Mouse (Mus musculus) ovary, adult 18-20 months (tissue): ENCODE measurements around the gene Plcl2.
"Not testable (repeated sequence)": the region's sequence is repeated elsewhere in the genome, so short reads cannot be mapped to it uniquely, and the experiment has no call there.

Experiments used
- DNase-seq: peaks from one replicate; pipeline ENCODE4 v3.0.0; 2022; ENCODE audit warnings: low spot score, mixed read lengths

Plcl2 gene

DNA sequence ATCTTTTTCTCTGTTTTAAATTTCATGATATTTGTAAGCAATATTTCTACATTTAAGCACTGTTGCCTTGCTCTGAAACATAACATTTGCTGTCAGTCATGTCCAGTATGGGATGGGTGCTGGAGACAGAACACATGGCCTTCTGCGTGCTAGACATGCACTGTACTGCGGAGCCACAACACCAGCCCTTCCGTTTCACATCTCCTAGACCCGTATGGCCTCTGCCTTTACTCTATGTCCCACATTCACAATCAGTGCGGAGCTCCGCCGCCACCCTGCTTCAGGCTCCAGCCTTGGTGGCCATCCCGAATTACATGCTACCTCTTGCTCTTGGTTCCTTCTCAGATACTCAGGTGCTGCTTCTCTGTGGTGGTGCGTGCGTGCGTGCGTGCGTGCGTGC, 168.1 kb downstream of the Plcl2 start:
- DNase-seq: no peak

DNA sequence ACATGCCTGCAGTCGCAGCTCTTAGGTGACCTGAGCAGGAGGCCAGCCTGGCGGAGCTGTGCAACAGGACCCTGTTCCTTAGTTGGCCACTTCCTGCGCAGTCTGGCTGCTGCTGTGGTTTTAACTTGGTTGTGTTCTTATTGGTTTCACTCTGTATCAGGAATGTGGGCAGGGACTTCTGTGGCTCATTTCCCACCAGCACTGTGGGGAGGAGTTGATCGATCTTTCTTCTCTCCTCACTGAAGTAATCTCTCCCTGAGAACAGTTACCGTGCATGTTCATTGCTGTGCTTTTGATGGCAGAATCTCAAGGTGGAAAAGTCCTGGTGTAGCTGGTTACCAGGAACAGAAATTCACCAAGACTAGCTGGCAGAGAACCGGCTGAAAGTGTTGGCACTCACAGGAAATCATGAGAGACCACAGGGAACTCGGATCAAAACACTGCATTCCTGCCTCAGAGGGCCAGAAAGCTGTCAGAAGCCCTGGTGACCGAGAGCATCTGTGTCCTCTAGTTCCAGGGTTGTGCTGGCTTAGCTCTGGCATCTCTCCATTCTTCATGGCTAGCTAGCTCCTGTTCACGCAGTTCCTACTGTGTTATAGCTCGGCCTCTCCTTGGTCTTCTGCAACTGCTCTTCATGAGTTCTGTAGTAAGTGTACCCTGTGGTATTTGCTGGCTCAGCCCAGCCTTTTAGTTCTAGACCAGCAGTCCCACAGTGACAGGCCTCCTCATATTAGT, 168.9 kb downstream of the Plcl2 start:
- peak; percentile 37 for DNase-seq

DNA sequence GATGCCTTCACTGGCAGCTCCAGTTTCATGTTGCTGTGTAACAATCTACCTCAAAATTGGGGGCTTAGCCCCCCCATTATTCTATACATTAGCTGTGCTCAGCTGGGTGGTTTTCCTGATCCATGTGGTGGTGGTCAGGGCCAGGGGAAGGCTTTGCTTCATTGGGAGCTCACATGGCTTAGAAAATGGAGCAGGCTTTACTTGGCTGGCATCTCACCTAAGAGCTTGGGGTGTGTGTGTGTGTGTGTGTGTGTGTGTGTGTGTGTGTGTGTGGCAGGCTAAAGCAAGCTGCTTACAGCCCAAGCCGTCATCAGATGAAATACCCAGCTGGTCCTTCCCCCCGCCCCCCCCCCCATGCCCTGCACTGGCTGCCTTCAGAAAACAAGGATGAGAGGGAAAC, 169.5 kb downstream of the Plcl2 start:
- no peak for DNase-seq

DNA sequence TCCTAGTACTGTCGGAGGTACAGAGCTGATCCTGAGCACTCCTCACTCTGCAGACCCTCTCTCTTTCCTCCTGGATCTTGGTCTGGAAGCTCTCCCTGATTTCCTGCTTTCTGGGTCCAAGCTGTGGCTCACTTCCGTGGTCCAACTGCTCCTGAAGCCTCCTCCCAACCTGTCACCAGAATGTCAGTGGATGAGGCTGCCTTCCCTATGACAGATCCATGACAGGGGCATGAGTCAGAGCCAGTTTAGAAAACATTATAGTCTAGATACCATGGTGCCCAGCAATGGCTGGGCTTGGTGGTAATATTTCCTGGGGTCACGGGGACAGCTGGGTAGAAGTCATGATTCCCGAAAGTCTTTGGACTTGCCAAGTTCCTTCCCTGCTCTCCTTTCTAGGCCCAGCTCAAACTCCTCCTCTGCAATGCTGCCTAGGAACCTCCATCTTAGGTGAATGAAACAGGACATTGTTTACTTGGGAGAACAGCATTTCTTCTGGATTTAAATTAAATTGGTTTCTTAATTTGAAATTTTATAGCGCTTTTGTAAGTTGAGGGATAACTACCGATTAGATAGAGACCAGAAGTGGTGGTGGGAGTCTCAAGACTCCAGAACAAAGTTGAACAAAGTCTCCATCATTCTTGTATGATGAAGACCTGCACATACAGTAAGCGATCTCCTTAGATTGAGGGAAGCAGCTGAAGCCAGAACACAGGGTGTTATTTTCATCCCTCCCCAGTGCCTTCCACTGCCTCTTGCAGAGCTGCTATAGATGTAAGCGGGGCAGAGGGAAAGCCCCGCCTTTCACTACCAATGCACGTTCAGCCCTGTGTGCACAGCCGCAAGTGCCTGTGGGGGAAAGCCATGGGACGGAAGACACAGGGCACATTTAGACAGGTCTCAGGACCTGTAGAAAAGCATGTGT, 170.7 kb downstream of the Plcl2 start:
- DNase-seq: no peak

DNA sequence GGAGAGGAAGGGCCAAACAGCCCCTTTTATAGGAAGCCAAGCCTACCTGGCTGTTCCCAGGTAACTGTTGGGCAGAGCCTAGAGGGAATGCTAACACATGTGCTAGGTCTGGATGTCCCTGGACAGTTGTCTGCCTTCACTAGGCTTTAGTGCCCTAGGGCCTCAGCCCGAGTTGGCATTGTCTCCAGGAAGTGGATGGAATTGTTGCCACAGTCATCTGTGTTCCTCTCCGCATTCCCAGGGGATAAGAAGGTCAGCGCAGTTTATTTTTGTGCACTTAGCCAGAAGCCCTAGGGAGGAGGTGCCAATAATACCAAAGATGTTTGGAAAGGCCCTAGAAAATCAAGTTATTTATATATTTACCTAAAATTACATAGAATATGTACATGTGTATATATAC, 173.5 kb downstream of the Plcl2 start:
- DNase-seq: no peak

DNA sequence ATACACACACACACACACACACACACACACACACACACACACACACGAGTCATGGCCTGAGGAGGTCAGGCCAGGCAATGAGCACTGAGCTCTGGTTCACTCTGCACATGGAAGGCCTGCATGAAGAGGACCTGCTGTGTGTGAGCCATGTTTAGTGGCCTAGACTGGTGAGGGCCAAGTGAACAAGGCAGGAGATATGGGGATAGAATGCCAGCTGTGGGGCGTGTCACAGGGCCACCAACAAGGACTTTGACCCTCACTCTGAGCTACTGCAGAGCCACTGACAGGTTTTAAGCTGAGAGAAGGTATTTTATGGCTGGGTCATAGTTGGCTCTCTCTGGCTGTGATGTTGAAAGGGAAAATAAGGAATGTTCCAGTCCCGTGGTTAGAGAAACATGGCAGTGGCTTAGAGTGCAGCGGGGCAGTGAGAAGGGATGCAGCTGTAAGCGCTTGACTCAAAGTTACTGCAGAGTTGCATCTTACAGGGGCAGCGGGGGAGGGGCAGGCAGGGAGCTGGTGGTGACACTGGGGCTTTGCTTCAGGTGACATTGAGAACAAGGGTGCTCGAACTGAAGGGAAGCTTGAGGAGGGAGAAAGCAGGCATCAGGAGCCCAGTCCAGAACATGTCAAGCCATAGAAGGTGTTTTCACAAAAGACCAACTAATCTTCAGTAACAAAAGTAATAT, 175.9 kb downstream of the Plcl2 start:
- no peak for DNase-seq

DNA sequence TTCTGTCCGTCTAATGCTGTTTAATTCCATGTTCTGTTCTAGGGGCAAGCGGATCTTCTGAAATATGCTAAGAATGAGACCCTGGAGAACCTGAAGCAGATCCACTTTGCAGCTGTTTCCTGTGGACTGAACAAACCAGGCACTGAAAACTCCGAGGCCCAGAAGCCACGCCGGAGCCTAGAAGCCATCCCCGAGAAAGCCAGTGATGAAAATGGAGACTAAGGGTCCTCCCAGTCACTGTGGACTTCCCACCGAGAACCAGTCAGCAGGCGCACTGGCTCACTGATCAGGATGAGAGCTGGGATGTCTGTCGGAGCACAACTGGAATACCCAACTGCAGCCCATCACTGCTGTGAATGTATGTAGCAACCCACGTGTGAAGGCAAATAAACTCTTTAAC, 178.5 kb downstream of the Plcl2 start:
- no peak for DNase-seq

DNA sequence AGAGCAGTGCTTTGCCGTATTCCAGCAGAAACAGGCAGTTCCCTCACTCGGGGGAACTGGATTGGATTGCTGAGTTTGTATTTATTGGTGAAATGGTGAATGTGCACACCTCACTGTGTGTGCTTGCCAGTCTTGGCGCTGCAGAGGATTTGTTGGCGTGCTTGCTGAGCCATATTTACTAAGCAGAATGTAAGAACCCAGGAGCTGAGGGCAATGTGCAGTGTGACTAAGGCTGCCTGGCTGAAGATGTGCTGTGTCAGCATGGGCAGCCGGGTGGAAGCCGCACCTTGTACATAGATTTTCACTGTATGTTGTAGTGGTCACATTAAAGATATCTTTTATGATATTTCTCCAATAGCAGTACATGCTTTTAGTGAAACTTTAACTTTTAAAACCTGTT, 178.9 kb downstream of the Plcl2 start:
- DNase-seq: no peak

DNA sequence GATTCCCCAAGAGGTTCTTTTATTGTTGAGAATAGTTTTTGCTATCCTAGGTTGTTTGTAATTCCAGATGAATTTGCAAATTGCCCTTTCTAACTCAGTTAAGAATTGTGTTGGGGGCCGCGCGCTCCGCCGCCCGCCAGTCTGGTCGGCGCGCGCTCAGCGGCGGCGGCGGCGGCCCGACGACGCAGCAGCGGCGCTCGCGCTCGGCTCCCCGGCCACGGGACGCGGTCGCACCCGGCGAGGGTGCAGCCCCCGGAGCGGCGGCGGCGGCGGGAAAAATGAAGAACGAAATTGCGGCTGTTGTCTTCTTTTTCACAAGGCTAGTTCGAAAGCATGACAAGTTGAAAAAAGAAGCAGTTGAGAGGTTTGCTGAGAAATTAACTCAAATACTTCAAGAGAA, 189.2 kb downstream of the Plcl2 start:
- DNase-seq: not testable (repeated sequence)

DNA sequence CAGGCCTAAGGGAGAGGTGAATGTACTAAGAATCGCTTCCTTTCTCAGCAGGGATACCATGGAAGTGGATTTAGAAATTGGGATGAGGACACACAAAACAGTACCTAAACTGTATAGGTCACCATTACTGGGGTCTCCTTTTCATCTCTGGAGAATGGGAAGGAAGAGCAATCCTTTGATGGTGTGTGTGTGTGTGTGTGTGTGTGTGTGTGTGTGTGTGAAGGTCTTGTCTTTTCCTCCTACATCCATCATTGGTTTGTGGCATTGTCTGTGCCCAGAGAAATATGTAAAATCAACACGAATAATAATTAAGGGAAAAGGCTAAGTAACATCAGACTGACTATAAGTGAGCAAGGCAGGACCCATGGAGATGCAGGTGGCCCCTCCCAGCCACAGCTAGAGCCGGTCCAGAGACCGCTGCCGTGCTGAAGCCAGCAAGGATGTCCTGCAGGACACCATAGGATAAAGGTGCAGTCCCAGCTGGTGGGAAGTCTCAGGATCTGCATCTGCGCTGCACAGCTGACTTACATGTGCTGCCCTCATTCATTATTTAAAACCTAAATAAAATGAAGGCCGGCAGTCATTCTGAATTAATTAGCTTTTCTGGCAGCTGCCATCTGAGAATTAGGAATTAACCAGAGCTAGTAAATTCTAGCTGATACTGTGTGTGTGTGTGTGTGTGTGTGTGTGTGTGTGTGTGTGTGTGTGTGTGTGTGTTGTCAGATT, 201.5 kb downstream of the Plcl2 start:
- no peak for DNase-seq

DNA sequence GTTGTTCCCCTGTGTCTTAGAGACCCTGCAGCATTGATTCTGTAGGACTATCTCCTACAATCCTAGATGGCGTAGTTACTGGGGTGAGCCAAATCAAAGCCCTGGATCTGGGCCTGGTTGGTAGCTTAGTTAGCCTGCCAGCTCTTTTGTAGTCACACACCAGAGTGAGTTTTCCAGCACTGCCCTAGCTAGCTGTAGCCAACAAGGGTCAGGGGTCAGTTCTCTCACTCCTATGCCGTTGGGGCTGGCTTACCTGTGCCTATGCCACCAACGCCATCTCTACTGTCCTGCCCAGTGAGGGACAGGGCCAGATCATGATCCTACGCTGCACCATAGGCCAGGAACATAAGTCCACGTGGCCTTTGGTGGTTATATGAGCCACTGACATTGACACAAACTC, 208.4 kb downstream of the Plcl2 start:
- DNase-seq: no peak

DNA sequence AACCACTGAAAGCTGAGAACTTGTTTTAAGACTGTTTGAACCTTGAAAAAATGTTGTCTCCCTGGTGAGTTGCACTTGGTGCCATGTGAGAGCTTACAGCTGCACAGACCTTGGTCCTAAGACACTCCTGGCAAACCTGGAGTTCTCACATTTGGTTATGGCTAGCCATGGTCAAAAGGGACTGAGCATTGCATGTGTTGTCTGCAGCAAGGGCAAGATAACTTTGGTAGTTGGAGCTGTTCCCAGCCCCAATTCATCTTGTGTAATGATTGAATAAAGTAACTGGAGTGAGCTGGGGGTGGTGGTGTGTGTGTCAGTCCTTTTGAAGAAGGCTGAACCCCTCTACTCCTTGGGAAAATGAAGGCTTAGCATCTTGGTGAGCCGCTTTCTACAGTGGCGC, 215.2 kb downstream of the Plcl2 start:
- DNase-seq: peak; percentile 28

DNA sequence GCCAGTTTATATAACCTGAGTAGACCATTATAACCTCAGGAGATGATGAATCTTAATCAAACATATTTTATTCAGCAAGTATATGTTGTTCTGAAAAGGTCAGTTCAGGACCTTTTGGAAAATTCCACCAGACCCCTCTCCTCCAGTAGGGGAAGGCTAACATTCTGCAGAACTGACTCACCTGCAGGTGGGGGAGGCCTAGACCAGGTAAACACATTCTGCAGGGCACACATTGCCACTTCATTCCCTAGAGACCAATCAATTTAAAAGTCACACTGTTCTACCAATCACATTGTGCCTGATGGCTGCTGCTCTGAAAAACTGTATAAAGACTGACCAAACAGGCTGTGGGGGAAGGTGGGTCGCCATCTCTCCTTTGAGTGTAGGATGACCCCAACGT, 217.1 kb downstream of the Plcl2 start:
- no peak for DNase-seq

DNA sequence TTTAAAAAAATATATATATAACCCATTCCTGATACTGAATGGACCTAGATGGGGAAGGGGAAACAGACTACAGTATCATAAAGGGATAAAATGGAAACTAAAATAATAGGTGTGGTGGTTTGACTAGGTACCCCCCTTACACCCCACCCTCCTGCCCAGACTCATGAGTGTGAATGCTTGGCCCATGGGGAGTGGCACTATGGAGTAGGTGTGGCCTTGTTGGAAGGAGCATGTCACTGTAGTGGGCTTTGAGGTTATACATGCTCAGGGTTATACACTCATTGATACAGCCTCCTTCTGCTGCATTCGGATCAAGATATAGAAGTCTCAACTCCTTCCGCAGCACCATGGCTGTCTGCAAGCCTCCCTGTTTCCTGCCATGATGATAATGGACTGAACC, 219.8 kb downstream of the Plcl2 start:
- DNase-seq: no peak

DNA sequence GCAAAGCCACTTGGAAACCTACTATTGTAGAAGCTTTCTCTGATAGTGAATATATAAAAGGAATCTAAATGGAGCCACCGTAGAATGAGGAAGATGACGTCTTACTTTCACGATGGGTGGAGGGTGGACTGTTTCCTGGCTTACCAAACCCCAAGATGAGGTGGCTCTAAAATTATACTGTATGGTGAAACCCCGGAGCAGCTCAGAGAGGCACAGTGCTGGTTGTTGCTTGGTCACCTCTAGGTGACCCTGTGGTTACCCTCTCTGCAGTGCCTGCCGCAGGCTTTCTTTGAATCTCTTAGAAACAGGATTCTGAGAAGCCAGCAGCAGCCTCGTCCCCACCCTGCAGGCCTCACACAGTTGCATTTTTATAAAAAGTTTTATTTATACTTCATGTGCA, 220.4 kb downstream of the Plcl2 start:
- DNase-seq: no peak

DNA sequence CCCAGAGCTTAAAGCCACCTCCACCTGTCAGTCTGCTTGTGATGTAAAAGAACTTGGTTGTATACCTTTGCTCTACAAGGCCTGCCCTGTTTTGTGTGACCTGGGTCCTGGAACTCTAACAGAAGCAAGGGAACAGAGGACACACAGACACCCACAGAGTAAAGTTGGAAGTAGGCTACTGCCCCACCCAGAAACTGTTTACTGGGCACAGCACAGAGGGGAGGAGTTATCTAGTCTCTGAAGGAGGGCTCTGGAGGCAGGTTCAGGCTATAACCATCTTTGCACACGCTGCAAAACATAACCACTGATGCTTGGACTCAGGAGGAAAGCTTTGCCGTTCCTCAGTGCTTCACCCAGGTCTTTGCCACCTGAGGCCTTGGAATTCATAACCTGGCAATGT, 221.7 kb downstream of the Plcl2 start:
- DNase-seq: no peak

DNA sequence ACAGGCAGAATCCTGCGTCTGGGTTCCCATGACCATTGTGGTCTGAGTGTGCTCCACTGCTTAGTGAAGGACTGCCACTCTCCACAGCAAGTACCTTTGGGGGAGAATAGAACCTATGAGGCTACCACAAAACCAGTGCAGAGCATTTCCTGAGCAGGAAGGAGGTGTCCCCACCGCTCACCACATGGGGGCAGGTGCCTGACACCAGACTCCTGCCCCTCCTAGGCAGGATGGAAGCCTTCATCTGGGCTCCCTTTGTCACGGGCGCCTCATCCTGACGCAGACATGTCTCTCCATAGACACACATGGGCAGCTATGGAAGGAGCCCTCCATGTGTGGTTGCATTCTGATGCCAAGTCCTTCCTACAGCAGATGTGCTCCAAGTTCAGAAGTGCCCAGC, 222.7 kb downstream of the Plcl2 start:
- DNase-seq: no peak

DNA sequence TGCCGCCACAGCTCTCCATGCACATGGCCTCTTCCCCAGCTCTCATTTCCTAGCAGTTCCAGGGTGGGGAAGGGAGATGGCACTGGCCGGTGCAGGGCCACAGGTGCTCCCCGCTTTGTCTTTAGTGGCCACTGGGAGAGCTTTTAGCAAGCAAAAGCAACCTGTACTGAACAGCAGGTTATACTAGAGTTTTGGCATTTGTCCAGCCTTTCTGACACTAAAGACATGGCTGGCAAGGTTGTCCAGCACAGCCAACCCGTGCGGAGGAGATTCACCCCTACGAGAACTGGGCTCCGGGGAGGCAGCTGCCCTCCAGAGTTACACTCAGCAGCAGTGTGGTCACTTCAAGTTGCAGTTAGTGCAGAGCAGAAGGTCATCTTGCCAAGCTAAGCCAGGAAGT, 224.2 kb downstream of the Plcl2 start:
- no peak for DNase-seq

DNA sequence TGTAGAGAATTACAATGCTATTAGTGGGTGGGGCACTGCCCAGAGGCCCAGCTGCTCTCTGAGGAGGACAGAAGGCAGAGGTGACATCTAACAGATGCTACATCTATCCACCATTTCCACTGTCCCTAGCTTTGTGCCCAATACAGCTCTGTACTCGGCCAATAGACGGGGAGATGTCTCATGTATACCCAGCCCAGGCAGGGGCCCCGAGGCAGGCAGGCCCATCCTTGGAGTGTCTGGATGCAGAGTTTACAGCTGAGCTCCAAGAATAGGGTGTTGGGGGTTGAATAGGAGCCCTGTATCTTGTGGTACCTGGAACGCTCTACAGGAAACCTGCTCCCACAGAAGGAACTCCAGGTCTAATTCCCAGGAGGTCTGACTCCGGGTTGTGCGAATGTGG, 225.6 kb downstream of the Plcl2 start:
- no peak for DNase-seq

DNA sequence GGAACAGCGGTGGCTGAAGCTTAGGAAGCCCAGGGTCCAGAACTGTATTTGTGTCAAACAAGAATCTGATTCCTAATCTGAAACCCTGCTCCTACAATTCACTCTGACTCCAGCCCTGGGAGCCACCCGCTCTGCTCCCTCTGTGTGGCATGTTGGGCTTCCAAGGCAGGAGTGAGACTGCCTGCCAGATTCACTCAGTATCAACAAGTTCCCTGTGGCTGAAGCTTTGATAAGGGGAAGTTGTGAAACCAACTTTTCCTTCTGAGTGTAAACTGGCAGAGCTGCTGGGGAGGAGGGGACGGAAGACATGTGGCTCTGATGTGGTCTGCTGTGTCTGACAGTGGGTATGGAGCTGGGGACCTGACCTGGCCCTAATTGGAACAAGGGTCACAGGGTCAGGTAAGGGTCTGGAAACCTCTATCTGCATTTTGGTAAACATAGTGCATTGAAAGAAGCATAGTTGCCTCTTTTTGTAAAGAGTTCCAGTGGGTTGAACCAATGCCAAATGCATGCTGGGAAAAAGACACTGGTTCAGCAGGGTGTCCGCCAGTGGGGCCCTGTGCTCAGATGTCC, 226.3 kb downstream of the Plcl2 start:
- peak; percentile 51 for DNase-seq

DNA sequence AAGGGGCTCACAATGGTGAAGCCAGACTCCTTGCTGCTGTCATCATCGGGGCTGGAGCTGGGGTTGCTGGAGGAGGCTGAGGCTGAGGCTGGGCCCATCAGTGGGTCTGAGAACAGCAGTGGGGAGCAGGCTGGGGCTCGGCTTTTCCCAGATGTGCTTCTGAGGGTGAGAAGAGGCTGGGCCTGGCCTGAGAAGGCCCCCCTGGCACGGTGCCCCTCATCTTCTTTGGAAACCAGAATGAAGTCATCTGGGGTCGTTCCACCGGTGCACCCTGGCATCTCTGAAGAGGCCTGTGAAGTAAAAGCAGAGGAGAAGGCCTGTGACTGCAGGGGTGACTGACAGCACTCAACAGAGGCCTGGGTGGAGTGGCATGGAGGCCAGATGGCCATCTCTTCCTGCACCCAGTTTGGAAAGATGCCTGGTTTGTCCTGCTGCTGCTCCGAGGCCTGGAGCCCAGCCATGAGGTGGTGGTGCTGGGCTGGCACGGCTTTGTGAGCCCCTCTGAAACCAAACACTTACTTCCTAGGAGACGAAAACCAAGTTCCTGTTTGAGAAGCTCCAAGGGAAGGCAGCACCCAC, 226.8 kb downstream of the Plcl2 start:
- no peak for DNase-seq

DNA sequence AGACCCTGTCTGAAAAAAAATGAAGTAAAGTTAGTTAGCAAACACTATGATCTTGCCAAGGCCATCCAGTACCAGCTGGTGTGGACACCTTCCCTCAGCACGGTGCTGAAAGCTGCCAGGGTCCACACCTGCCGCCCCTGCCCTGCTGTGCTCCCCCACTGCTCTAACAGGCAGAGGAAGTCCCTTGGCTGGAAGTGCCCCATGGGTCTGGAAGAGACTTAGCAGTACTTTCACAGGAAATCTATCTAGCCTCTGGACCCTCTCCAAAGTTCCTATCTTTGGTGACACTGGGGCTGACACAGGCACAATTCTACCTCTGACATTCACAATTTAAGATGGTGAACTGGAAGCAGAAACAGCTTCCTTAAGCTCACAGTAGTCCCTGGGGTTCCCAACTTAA, 227.9 kb downstream of the Plcl2 start:
- no peak for DNase-seq
